Mouse (Mus musculus): ENCODE data around the gene Slc25a11.

Slc25a11 gene

DNA sequence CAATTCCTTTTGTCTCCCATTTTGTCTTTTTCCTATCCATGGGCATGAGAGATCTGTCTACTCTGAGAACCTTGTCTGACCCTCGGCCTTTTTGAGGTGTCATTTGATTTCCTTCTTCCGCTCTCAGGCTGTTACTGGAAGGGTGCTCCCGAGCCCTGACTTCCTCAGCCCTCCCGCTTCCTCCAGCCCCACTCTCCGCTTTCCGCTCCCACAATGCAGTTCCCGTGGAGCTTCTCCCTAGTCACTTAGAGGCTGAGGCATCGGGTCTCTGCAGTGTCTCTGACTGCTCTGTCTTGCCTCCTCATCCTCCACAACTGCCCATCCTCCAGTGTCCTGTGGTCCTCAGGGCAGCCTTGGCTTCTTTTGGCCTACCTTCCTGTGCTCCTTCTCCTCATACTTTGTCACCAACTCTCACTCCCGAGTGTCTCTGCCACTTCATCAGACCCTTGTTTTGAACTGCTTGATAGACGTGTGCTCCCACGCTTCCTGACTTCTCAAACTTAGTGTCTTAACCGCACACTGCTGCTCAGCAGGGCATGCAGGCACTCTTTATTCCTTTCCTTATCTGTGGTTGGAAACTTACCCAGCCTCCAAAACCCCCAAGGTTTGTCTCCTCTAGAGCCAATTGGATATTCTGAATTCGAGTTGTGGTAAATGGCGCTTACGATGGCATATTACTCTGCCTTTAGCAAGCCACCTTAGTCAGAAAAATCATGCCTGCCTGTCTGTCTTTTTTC lies 52.9 kb downstream of the Slc25a11 start:
- in situ Hi-C loops (cut with MboI, MseI) = no loop called here
